Mouse (Mus musculus) heart, adult 2 months (tissue): ENCODE results near the gene Arpc4. TPM values are rescaled to one million over a fixed set of nuclear protein-coding genes. Genes with fewer than 3 reads are reported as not detected.

Experiments used
- DNase-seq, 2 experiments: peaks; one replicate each; pipeline ENCODE4 v3.0.0; 2021
- H3K27ac ChIP-seq: fragments of 200-600 bp; 2 replicates; pipeline ENCODE4 v1.8.1; 2022
- H3K27me3 ChIP-seq: fragments of 200-500 bp; 2 replicates; pipeline ENCODE4 v1.6.1; 2012; ENCODE audit warnings: mild to moderate bottlenecking, low read length, inconsistent platforms, mixed read lengths; ENCODE audit not compliant: control insufficient read depth, insufficient read depth
- H3K36me3 ChIP-seq: fragments of 200-500 bp; 2 replicates; pipeline ENCODE4 v1.6.1; 2012; ENCODE audit warnings: low read length, inconsistent platforms; ENCODE audit not compliant: control insufficient read depth, insufficient read depth
- H3K4me1 ChIP-seq: fragments of 200-500 bp; 2 replicates; pipeline ENCODE4 v1.6.1; 2011; ENCODE audit warnings: low read length; ENCODE audit not compliant: control insufficient read depth, insufficient read depth
- H3K4me3 ChIP-seq: fragments of 200-600 bp; 2 replicates; pipeline ENCODE4 v1.8.1; 2022
- H3K79me2 ChIP-seq: fragments of 200-500 bp; replicated peaks from 2 replicates; pipeline ENCODE4 v1.6.1; 2012; ENCODE audit warnings: mild to moderate bottlenecking, inconsistent platforms, low read length, moderate library complexity, mixed read lengths; ENCODE audit not compliant: control insufficient read depth, insufficient read depth
- H3K9ac ChIP-seq: fragments of 200-500 bp; 2 replicates; pipeline ENCODE4 v1.6.1; 2012; ENCODE audit warnings: low read depth, mild to moderate bottlenecking, control low read depth, inconsistent platforms, low read length, mixed read lengths
- CTCF ChIP-seq: fragments of 200-600 bp; IDR thresholded peaks from 2 replicates; pipeline ENCODE4 v1.8.1; 2022; ENCODE audit warnings: antibody characterized with exemption, mild to moderate bottlenecking, moderate library complexity
- EP300 ChIP-seq: fragments of 200-500 bp; IDR thresholded peaks from 2 replicates; pipeline ENCODE4 v1.6.1; 2011; ENCODE audit warnings: low read depth, low read length, control low read depth; ENCODE audit not compliant: insufficient read depth
- POLR2A ChIP-seq: fragments of 200-500 bp; IDR thresholded peaks from 2 replicates; pipeline ENCODE4 v1.6.1; 2011; ENCODE audit warnings: mild to moderate bottlenecking, low read depth, low read length, control low read depth; ENCODE audit not compliant: insufficient read depth
- WGBS: fragments of 180-500 bp; shearing (Covaris S2); methylation state at CpG from one replicate; pipeline ENCODE4 v1.1.7; 2018; 5-methylcytosine and 5-hydroxymethylcytosine counted together
- intact Hi-C: fragments of 180-260 bp; cut with DNase I; formaldehyde crosslinking; loops from one replicate; pipeline ENCODE4 v1.15.1; 2025
- polyA plus RNA-seq: library from polyadenylated mRNA; depleted of rRNA; stranded (reverse); fragments of >200 nt; gene quantifications from 2 replicates; pipeline ENCODE4 v1.2.3, GENCODE M21; 2012
- total RNA-seq, 2 experiments: library from RNA; stranded (reverse); gene quantifications; 2 replicates each; pipeline ENCODE4 v1.2.3; 2021

The Arpc4 gene
- total and polyA plus RNA-seq, 3 experiments: 26.6 to 66.9 (median 66.4) TPM

- Histone ChIP-seq H3K79me2 (no peaks in the 10 kb centered on the region), H3K27ac (peak overlapping the region; percentile 75), H3K27me3 (no peaks in the 10 kb centered on the region), H3K36me3 (no peaks in the 10 kb centered on the region), H3K4me3 (peak overlapping the region; percentile 70), H3K9ac (peak overlapping the region; percentile 86), H3K4me1 (peaks cover 3% of the 10 kb centered on the region; the same call in 1 of the 2 replicates)
- DNase-seq: no peak
- 10% methylated on average over 16 of the region's 16 CpGs for WGBS
- intact Hi-C loops: loop anchor here (2.0 to 5.0 kb wide), 2 partner anchors 40 to 91 kb away; partner anchors contain the start of genes Arpc4 and Ogg1
- no peak for TF ChIP-seq POLR2A
- no peak for TF ChIP-seq EP300
- TF ChIP-seq CTCF: no peak
These were observed 40.7 kb downstream of the Arpc4 start for GRCm38 (mm10) chr6:113418441-113419198.

GRCm38 (mm10) chr6:113419199-113419587 is 41.3 kb downstream of the Arpc4 start, which contains the start of gene Rpusd3:
Gene Rpusd3 (minus strand): TSS chr6:113419340.
- Histone ChIP-seq H3K4me1 (peaks cover 3% of the 10 kb centered on the region; the same call in 1 of the 2 replicates), H3K4me3 (peak within 1 kb of the TSS; percentile 70), H3K36me3 (no peaks in the 10 kb centered on the region), H3K27me3 (no peaks in the 10 kb centered on the region), H3K9ac (peak within 1 kb of the TSS; percentile 86), H3K79me2 (no peaks in the 10 kb centered on the region), H3K27ac (peak within 1 kb of the TSS; percentile 75)
- DNase-seq: peak; percentile 97 to 100
- intact Hi-C loops: loop anchor here (2.0 to 5.0 kb wide), 2 partner anchors 40 to 92 kb away; partner anchors contain the start of genes Arpc4 and Ogg1
- WGBS: under 1% methylated on average over 25 of the region's 25 CpGs
- TF ChIP-seq POLR2A (peak; percentile 93), EP300 (no peak)

- H3K79me2 ChIP-seq: no peaks in the 10 kb centered on the region
- TF ChIP-seq CTCF (no peak), EP300 (no peak), POLR2A (no peak)
- no peaks in the 10 kb centered on the region for H3K27me3 ChIP-seq
- 38% methylated on average over 4 of the region's 4 CpGs for WGBS
- no peak overlapping the region for H3K9ac ChIP-seq
- no peak overlapping the region for H3K27ac ChIP-seq
- H3K4me3 ChIP-seq: no peak overlapping the region
- peaks cover 3% of the 10 kb centered on the region; the same call in 1 of the 2 replicates for H3K4me1 ChIP-seq
- intact Hi-C loops: loop anchor here (5.0 kb wide), 1 partner anchor 251 kb away; no protein-coding TSS in a partner anchor
- DNase-seq: no peak
- no peaks in the 10 kb centered on the region for H3K36me3 ChIP-seq
These were observed 45.1 kb downstream of the Arpc4 start for GRCm38 (mm10) chr6:113423000-113423399.

GRCm38 (mm10) chr6:113424187-113424586 is 46.3 kb downstream of the Arpc4 start:
- intact Hi-C loops: loop anchor here (5.0 kb wide), 1 partner anchor 252 kb away; no protein-coding TSS in a partner anchor
- H3K36me3 ChIP-seq: no peaks in the 10 kb centered on the region
- no peak overlapping the region for H3K27ac ChIP-seq
- H3K79me2 ChIP-seq: no peaks in the 10 kb centered on the region
- DNase-seq: no peak
- no peak overlapping the region for H3K4me3 ChIP-seq
- H3K27me3 ChIP-seq: no peaks in the 10 kb centered on the region
- no peak overlapping the region for H3K9ac ChIP-seq
- 79% methylated on average over 7 of the region's 7 CpGs for WGBS
- peak; percentile 48 for TF ChIP-seq CTCF
- no peak for TF ChIP-seq POLR2A
- no peaks in the 10 kb centered on the region for H3K4me1 ChIP-seq

GRCm38 (mm10) chr6:113426696-113427095 is 48.8 kb downstream of the Arpc4 start:
- H3K9ac ChIP-seq: no peak overlapping the region
- no peaks in the 10 kb centered on the region for H3K79me2 ChIP-seq
- H3K27ac ChIP-seq: no peak overlapping the region
- WGBS: 88% methylated on average over 4 of the region's 4 CpGs
- no peaks in the 10 kb centered on the region for H3K36me3 ChIP-seq
- H3K4me3 ChIP-seq: no peak overlapping the region
- H3K27me3 ChIP-seq: no peaks in the 10 kb centered on the region
- intact Hi-C loops: no loop called here
- no peak for TF ChIP-seq CTCF
- no peak for TF ChIP-seq POLR2A
- DNase-seq: no peak
- H3K4me1 ChIP-seq: no peaks in the 10 kb centered on the region

GRCm38 (mm10) chr6:113427397-113427796 is 49.5 kb downstream of the Arpc4 start:
- Histone ChIP-seq H3K79me2 (no peaks in the 10 kb centered on the region), H3K9ac (no peak overlapping the region), H3K27me3 (no peaks in the 10 kb centered on the region), H3K27ac (no peak overlapping the region), H3K4me1 (no peaks in the 10 kb centered on the region), H3K4me3 (no peak overlapping the region), H3K36me3 (no peaks in the 10 kb centered on the region)
- no peak for DNase-seq
- WGBS: 41% methylated on average over 3 of the region's 3 CpGs
- TF ChIP-seq CTCF: peak; percentile 68
- no peak for TF ChIP-seq POLR2A
- intact Hi-C loops: no loop called here
